Comparison of ENCODE assay signal across 15 mouse cellular contexts in the genomic region with DNA sequence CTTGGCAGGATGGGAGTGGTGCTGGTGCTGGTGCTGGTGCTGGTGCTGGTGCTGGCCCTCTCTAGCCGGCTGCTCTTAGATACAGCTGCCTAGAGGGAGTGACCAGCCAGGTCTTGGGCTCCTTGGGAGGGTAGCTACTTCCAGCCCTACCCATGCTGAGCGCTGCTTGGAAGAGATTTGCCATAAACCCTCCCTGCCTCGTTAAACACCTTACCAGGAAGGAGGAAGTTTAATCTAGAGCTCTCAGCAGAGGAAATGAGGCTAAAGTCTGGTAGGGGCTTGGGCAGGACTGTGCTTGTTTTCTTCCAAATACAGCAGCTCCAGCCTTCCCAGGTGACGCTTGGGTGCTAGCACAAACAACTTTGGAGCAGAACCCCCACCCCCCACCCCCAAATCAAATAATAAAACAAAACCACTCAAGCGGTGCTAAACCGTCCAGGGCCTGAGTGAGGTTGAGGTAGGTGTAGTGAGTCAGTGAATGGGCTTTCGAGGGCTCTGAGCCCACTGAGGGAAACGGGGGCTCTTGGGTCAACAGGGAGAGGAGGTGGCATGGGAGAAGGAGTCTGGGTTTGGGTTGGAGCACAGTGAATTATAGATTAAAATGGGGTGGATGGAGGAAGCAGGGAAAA. TPM values are rescaled to one million over a fixed set of nuclear protein-coding genes. Genes with fewer than 3 reads are reported as not detected.
DNase-seq lines count a peak whose midpoint lies in the region; ATAC-seq and TF ChIP-seq lines count a peak whose summit lies in the region.
"Had no signal": no experiment of that assay in that cellular context is flagged by ENCODE, and none has a peak within 500 bp of the region (broad histone marks: within the 10 kb centered on the region; RNA-seq: fewer than 3 reads in every experiment).

A gene (minus strand): TSS at position 70 of the 629 bp plus-strand sequence.

- no peak for DNase-seq in kidney, adult 11 months
- DNase-seq in testis, postnatal 14 days (ENCODE audit: low spot score): no peak
- DNase-seq in kidney, postnatal 4 days: peak; percentile 13 to 42
- peak; percentile 61 for DNase-seq in stomach, postnatal 0 days (ENCODE audit: low spot score)
- no peak for DNase-seq in Muller cell, postnatal 12 days (ENCODE audit: inconsistent ontology term)
- DNase-seq: cerebellum, postnatal 14 days; gastrocnemius, postnatal 10 days; retina, postnatal 1 day had no signal

- H3K9me3 ChIP-seq in kidney, embryonic 14.5 days (ENCODE audit: control insufficient read depth, low read length): no peaks in the 10 kb centered on the region
- peaks cover 2% of the 10 kb centered on the region; the same call in 1 of the 2 replicates for H3K9me3 ChIP-seq in stomach, postnatal 0 days (ENCODE audit: control insufficient read depth, low read length)
- no peaks in the 10 kb centered on the region for H3K9me3 ChIP-seq in forebrain, embryonic 12.5 days
- H3K9me3 ChIP-seq: midbrain, embryonic 13.5 days had no signal

- H3K27me3 ChIP-seq in kidney, embryonic 14.5 days (ENCODE audit: control insufficient read depth, insufficient read depth, low read length): no peaks in the 10 kb centered on the region
- no peaks in the 10 kb centered on the region for H3K27me3 ChIP-seq in testis, adult 2 months (ENCODE audit: control insufficient read depth, insufficient read depth, low read length)
- no peaks in the 10 kb centered on the region for H3K27me3 ChIP-seq in stomach, postnatal 0 days (ENCODE audit: control insufficient read depth, insufficient read depth, low read length)
- no peaks in the 10 kb centered on the region for H3K27me3 ChIP-seq in forebrain, embryonic 12.5 days
- H3K27me3 ChIP-seq: midbrain, embryonic 13.5 days had no signal

- TF ChIP-seq EP300 in stomach, postnatal 0 days (optimal IDR thresholded peaks at IDR 0.05): no peak

- TF ChIP-seq CTCF in testis, adult 2 months (IDR thresholded peaks at IDR 0.05; ENCODE audit: control insufficient read depth, insufficient read depth, insufficient replicate concordance, low read depth, low read length): no peak
- TF ChIP-seq CTCF in stomach, postnatal 0 days (IDR thresholded peaks at IDR 0.05; ENCODE audit: low read depth): no peak

- H3K4me2 ChIP-seq in kidney, embryonic 14.5 days (replicated peaks; ENCODE audit: low read depth, low read length): no peak within 1 kb of the TSS
- H3K4me2 ChIP-seq in stomach, postnatal 0 days (replicated peaks; ENCODE audit: low read depth): peak within 1 kb of the TSS; percentile 23
- no peak within 1 kb of the TSS for H3K4me2 ChIP-seq in forebrain, embryonic 12.5 days
- H3K4me2 ChIP-seq: midbrain, embryonic 13.5 days had no signal

- 0 out of 2 replicates have a peak, but pooled peaks cover 6% of the 10 kb centered on the region for H3K4me1 ChIP-seq in kidney, embryonic 14.5 days (ENCODE audit: control insufficient read depth, insufficient read depth, low read length)
- no peaks in the 10 kb centered on the region for H3K4me1 ChIP-seq in testis, adult 2 months (ENCODE audit: control insufficient read depth, insufficient read depth, low read length)
- peaks cover 2% of the 10 kb centered on the region; the same call in 1 of the 2 replicates for H3K4me1 ChIP-seq in stomach, postnatal 0 days (replicated peaks; ENCODE audit: control insufficient read depth, insufficient read depth)
- H3K4me1 ChIP-seq in forebrain, embryonic 12.5 days: peaks cover 2% of the 10 kb centered on the region; the same call in 1 of the 2 replicates
- H3K4me1 ChIP-seq: midbrain, embryonic 13.5 days had no signal

- 38% methylated on average over 8 of the region's 8 CpGs for WGBS in kidney, embryonic 14.5 days
- WGBS in stomach, postnatal 0 days: 40% methylated on average over 8 of the region's 8 CpGs
- 68% methylated on average over 8 of the region's 8 CpGs for WGBS in forebrain, embryonic 12.5 days

- no peak within 1 kb of the TSS for H3K4me3 ChIP-seq in kidney, embryonic 14.5 days (ENCODE audit: low read length)
- H3K4me3 ChIP-seq in testis, adult 2 months (ENCODE audit: control insufficient read depth, low read depth, low read length): no peak within 1 kb of the TSS
- H3K4me3 ChIP-seq in stomach, postnatal 0 days (ENCODE audit: low read depth, low read length): no peak within 1 kb of the TSS
- H3K4me3 ChIP-seq in forebrain, embryonic 12.5 days (replicated peaks): no peak within 1 kb of the TSS
- H3K4me3 ChIP-seq: midbrain, embryonic 13.5 days; myocyte had no signal

- TF ChIP-seq POLR2A in testis, adult 2 months (IDR thresholded peaks at IDR 0.05; ENCODE audit: control insufficient read depth, low read depth, low read length): no peak

- H3K36me3 ChIP-seq in kidney, embryonic 14.5 days (ENCODE audit: control insufficient read depth, insufficient read depth, low read length): no peaks in the 10 kb centered on the region
- no peaks in the 10 kb centered on the region for H3K36me3 ChIP-seq in testis, adult 2 months (ENCODE audit: control insufficient read depth, insufficient read depth, low read length)
- no peaks in the 10 kb centered on the region for H3K36me3 ChIP-seq in stomach, postnatal 0 days (ENCODE audit: control insufficient read depth, insufficient read depth, low read length)
- H3K36me3 ChIP-seq in forebrain, embryonic 12.5 days (replicated peaks): no peaks in the 10 kb centered on the region
- H3K36me3 ChIP-seq: midbrain, embryonic 13.5 days had no signal

- ATAC-seq in kidney, embryonic 14.5 days (ENCODE audit: low FRiP score, low TSS enrichment): peak; percentile 76
- peak; percentile 88 for ATAC-seq in stomach, postnatal 0 days (ENCODE audit: low FRiP score, low TSS enrichment)
- ATAC-seq in forebrain, embryonic 12.5 days (ENCODE audit: low FRiP score): no peak
- ATAC-seq: hindbrain, embryonic 16.5 days; midbrain, embryonic 13.5 days had no signal

- no peak within 1 kb of the TSS for H3K9ac ChIP-seq in kidney, embryonic 14.5 days (ENCODE audit: low read depth, low read length)
- no peak within 1 kb of the TSS for H3K9ac ChIP-seq in stomach, postnatal 0 days (ENCODE audit: low read length)
- H3K9ac ChIP-seq in forebrain, embryonic 12.5 days: no peak within 1 kb of the TSS
- H3K9ac ChIP-seq: midbrain, embryonic 13.5 days had no signal

- no peak within 1 kb of the TSS for H3K27ac ChIP-seq in kidney, embryonic 14.5 days (ENCODE audit: low read depth, low read length)
- no peak within 1 kb of the TSS for H3K27ac ChIP-seq in testis, adult 2 months (ENCODE audit: control insufficient read depth, insufficient read depth, low read depth, low read length)
- peak within 1 kb of the TSS; percentile 79 for H3K27ac ChIP-seq in stomach, postnatal 0 days (replicated peaks)
- no peak within 1 kb of the TSS for H3K27ac ChIP-seq in forebrain, embryonic 12.5 days
- H3K27ac ChIP-seq: macrophage; midbrain, embryonic 13.5 days had no signal

RNA-seq across cellular contexts. Expression of the gene that starts here (rescaled TPM):
- polyA plus RNA-seq in kidney, embryonic 14.5 days (2014; fragmentation: Nextera tagmentation; extraction: Ambion mirVana): 2.7 and 2.8 TPM in 2 replicates
- polyA plus RNA-seq in testis, adult 2 months (2012; rRNA removed): 60.7 and 64.7 TPM in 2 replicates
- 57.9 and 66.2 TPM in 2 replicates for polyA plus RNA-seq in stomach, postnatal 0 days (2015; fragmentation: Nextera tagmentation; extraction: Ambion mirVana)
- polyA plus RNA-seq in forebrain, embryonic 12.5 days (2016; fragmentation: Nextera tagmentation; extraction: Ambion mirVana): not detected in 2 replicates
- polyA plus RNA-seq: hindbrain, embryonic 16.5 days; macrophage; midbrain, embryonic 13.5 days; myocyte had no signal

Comparison
In these comparisons a context has a peak if more than half of its experiments do, and no peak if none do; other contexts are left out.
1. RNA of the gene that starts here (polyA plus RNA-seq): 60.7 to 64.7 TPM in testis, adult 2 months and 57.9 to 66.2 TPM in stomach, postnatal 0 days; 2.7 to 2.8 TPM in kidney, embryonic 14.5 days and not detected in forebrain, embryonic 12.5 days; every median in the first group is over 10 times any median in the second.
2. DNase-seq: peak in kidney, postnatal 4 days (2 of 2) and stomach, postnatal 0 days (single experiment); none in kidney, adult 11 months (single experiment), testis, postnatal 14 days (single experiment) and Muller cell, postnatal 12 days (single experiment).